Mouse (Mus musculus): Measurements from ENCODE around the gene Ulbp1. TPM values are rescaled to one million over a fixed set of nuclear protein-coding genes. Genes with fewer than 3 reads are reported as not detected.
A peak's percentile ranks its signal among the peaks of the same experiment; 100 is the strongest.
"Not testable (repeated sequence)": the region's sequence is repeated elsewhere in the genome, so short reads cannot be mapped to it uniquely, and the experiment has no call there.

Gene Ulbp1
- total RNA-seq (2014; fragmentation: Nextera tagmentation) (5.7 and 15.0 TPM in 2 replicates), total RNA-seq (2017) (16.0 and 17.8 TPM in 2 replicates)

DNA sequence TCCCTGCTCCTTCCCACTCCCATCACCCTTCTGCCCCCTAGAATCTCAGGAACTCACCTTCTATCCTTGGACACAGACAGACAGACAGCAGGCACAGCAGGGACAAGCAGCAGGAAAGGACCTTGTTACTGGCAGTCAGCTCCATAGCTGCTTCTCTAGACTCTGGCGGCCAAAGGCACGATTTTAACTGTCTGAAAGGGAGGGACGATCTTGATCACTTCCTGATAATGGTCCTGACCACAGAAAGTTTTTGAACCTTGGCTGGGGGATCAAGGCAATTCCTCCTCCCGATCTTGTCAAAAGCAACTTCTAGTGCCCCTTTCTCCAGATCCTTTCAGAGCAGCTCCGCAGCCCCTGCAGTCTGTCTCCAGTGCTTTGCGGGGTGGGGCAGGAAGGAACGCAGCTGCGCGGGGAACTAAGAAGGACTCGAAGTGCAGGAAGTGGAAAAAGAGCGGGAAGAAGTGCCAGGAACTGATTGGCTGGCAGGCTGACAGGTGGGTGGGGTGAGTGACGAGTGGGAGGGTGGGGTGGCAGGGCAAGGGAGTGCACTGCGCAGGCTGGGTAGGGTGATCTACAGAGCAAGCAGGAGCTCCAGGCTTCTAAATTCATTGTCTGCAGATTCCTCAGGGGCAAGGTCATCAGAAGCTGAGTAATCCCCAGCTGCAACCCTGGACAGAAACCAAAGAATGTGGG is at the start of gene Ulbp1:
Gene Ulbp1, minus strand, starts transcription at position 442 of the 693 bp plus-strand sequence.
- ATAC-seq (replicated peaks; ENCODE audit: low FRiP score, low TSS enrichment, poor library complexity, severe bottlenecking), result peak; percentile 97

DNA sequence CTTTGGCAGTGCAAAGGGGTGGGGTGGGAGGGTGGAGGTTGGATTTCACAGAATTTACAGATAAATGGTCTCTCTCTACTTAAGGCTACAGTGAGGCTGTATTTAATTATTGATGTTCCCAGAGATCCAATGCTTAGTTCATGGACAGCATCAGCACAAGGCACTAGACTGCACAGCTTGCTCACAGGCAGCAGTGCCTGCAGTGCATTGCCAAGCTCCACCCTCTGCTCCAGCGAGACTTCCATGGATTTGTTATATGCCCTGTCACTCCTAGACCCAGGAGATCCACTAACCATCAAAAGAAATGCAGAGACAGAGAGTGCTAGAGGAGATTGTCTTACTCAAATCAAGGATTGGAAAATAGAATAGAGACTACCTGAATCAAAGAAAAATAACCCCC is 24.7 kb upstream of the Ulbp1 start:
- not testable (repeated sequence) for ATAC-seq (replicated peaks; ENCODE audit: low FRiP score, low TSS enrichment, poor library complexity, severe bottlenecking)

DNA sequence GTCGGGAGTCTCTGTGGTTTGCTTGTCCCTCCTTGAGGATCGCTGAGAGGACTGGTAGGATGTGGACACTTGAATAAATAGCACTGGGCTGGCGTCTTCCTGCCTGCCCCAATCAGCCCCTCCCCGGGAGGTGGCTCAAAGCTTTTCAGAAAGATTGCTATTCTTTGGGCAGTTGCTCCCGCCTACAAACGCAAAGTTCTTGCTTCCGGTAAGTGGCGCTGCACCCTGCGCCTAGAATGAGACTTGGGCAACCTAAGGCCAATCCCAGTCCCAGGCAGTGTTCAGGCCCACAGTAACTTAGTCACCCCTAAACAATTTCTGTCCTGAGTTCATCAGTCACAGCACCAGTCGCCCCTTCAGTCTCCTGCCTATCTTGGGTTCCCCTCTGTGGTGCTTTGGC is 18.9 kb upstream of the Ulbp1 start:
- peak; percentile 66 for ATAC-seq (replicated peaks; ENCODE audit: low FRiP score, low TSS enrichment, poor library complexity, severe bottlenecking)

- ATAC-seq (replicated peaks; ENCODE audit: low FRiP score, low TSS enrichment, poor library complexity, severe bottlenecking), result no peak
Measured at GRCm38 (mm10) chr10:7483650-7484049, 10.2 kb upstream of the Ulbp1 start.

GRCm38 (mm10) chr10:7474225-7474624 is 787 bp upstream of the Ulbp1 start:
- not testable (repeated sequence) for ATAC-seq (replicated peaks; ENCODE audit: low FRiP score, low TSS enrichment, poor library complexity, severe bottlenecking)

DNA sequence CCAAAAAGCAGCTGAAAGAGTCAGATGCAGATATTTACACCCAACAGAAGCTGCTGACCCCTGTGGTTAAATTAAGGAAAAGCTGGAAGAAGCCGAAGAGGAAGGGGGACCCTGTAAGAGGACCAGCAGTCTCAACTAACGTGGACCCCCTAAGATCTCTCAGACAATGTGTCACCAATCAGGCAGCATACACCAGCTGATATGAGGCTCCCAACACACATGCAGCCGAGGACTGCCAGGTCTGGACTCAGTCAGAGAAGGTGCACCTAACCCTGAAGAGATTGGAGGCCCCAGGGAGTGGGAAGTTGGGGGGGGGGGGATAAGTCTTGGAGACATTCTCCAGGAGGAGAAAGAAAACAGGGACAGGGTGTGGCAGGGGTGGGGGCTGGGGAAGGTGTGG is 1.8 kb downstream of the Ulbp1 start:
- no peak for ATAC-seq (replicated peaks; ENCODE audit: low FRiP score, low TSS enrichment, poor library complexity, severe bottlenecking)

- no peak for ATAC-seq (replicated peaks; ENCODE audit: low FRiP score, low TSS enrichment, poor library complexity, severe bottlenecking)
Measured at GRCm38 (mm10) chr10:7470457-7470856, 3.0 kb downstream of the Ulbp1 start.

DNA sequence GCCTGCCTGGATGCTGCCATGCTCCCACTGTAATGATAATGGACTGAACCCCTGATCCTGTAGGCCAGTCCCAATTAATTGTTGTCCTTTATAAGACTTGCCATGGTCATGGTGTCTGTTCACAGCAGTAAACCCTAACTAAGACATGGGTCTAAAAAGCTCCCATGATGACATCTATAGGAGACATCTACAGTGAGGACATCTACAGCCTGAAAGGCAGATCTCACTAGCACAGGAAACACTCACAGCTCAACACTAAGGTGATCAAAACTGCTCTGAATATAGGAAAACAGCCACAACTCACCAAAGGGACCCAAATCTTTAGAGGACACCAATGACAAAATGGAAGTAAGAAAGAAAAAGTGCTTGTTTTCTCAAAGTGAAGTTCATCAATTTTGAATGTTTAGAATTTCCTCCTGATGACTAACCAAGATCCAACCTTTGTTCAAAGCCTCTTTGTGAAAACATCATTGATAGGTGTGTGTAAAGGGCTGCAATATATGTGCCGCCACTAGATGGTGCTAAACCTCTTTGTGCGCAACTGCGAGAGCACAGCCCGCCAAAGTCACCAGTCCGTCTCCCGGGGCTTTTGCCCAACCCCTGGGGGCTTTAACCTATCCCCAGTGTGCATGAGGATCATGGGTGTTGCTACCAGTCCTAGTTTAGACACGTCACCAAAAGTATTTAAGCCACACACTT is 3.6 kb downstream of the Ulbp1 start:
- ATAC-seq (replicated peaks; ENCODE audit: low FRiP score, low TSS enrichment, poor library complexity, severe bottlenecking), result not testable (repeated sequence)

GRCm38 (mm10) chr10:7462006-7462405 is 11.4 kb downstream of the Ulbp1 start:
- ATAC-seq (replicated peaks; ENCODE audit: low FRiP score, low TSS enrichment, poor library complexity, severe bottlenecking), result no peak

GRCm38 (mm10) chr10:7438928-7439327 is 34.5 kb downstream of the Ulbp1 start:
- no peak for ATAC-seq (replicated peaks; ENCODE audit: low FRiP score, low TSS enrichment, poor library complexity, severe bottlenecking)

GRCm38 (mm10) chr10:7393143-7394035 is 80.0 kb downstream of the Ulbp1 start:
- ATAC-seq (replicated peaks; ENCODE audit: low FRiP score, low TSS enrichment, poor library complexity, severe bottlenecking), result no peak

GRCm38 (mm10) chr10:7391935-7392930 is 81.2 kb downstream of the Ulbp1 start:
- no peak for ATAC-seq (replicated peaks; ENCODE audit: low FRiP score, low TSS enrichment, poor library complexity, severe bottlenecking)

DNA sequence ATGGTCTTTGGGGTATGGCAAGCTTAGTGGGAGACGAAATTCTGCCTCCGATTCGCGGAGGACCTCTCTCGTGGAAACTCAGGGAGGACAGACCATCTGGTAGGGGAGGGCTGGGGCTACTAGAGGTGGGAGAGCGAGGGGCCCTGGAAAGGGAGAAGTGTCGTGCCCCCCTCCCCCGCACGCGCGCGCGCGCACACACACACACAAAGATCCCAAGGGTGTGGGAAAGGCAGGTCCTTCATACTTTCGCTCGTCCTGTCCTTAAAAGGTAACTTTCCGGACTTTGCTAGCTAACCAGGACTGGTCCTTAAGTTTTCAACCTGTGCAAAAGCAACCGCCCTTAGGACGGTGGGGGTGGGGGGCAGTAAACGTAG is 81.9 kb downstream of the Ulbp1 start:
- ATAC-seq (replicated peaks; ENCODE audit: low FRiP score, low TSS enrichment, poor library complexity, severe bottlenecking), result no peak

DNA sequence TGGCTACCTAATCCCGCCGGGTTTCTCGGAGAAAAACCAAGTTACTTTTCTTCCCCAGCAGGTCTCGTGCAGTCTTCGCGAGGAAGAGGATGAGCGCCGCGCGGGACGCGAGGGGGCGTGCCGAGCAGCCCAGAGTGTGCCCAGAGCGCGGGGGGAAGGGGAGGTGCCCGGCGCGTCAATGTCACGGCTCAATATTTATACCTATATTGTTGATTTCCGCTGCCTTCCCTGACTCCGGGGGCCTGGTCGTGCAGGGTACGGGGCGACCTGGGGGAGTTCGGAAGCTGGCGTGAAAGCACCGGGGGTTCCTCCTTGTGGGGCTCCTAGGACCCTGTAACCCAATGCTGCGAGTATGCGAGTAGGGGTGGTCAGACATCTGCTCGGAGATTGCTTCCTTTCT is 82.3 kb downstream of the Ulbp1 start:
- peak; percentile 47; the same call in 1 of the 2 replicates for ATAC-seq (replicated peaks; ENCODE audit: low FRiP score, low TSS enrichment, poor library complexity, severe bottlenecking)

Other genes starting within 250 kb of the Ulbp1 start
- gene Lrp11, start 116.2 kb upstream of the Ulbp1 start, total RNA-seq (2014; fragmentation: Nextera tagmentation), result 3.2 and 4.0 TPM in 2 replicates
- 0.61 and 5.2 TPM in 2 replicates for gene Lrp11, start 116.2 kb upstream of the Ulbp1 start, total RNA-seq (2017)
- 53.1 and 54.8 TPM in 2 replicates for gene Nup43, start 193.9 kb upstream of the Ulbp1 start, total RNA-seq (2014; fragmentation: Nextera tagmentation)
- 23.9 and 64.8 TPM in 2 replicates for gene Nup43, start 193.9 kb upstream of the Ulbp1 start, total RNA-seq (2017)
- 75.4 and 83.6 TPM in 2 replicates for gene Pcmt1, start 207.5 kb upstream of the Ulbp1 start, total RNA-seq (2014; fragmentation: Nextera tagmentation)
- 106 and 110 TPM in 2 replicates for gene Pcmt1, start 207.5 kb upstream of the Ulbp1 start, total RNA-seq (2017)
- 18.3 and 21.3 TPM in 2 replicates for gene Lats1, start 207.6 kb upstream of the Ulbp1 start, total RNA-seq (2014; fragmentation: Nextera tagmentation)
- gene Lats1, start 207.6 kb upstream of the Ulbp1 start, total RNA-seq (2017), result 13.5 and 15.8 TPM in 2 replicates